Mouse (Mus musculus): ENCODE data around the gene Spen. TPM values are rescaled to one million over a fixed set of nuclear protein-coding genes. Genes with fewer than 3 reads are reported as not detected.

The Spen gene
- polyA plus RNA-seq, 1 experiment from 2014 or later = 19.1 TPM

GRCm38 (mm10) chr4:141504471-141504870 is 33.9 kb downstream of the Spen start:
- WGBS = 91% methylated on average over 4 of the region's 4 CpGs
- Histone ChIP-seq H3K9me3 (ENCODE audit: control insufficient read depth, low read length) (no peaks in the 10 kb centered on the region), H3K4me3 (replicated peaks; ENCODE audit: low read length) (no peak overlapping the region), H3K27me3 (replicated peaks; ENCODE audit: control insufficient read depth, insufficient read depth, low read length) (no peaks in the 10 kb centered on the region), H3K4me2 (ENCODE audit: low read length) (no peak overlapping the region), H3K27ac (ENCODE audit: low read length) (no peak overlapping the region), H3K4me1 (replicated peaks; ENCODE audit: control insufficient read depth, insufficient read depth, low read length) (peaks cover 28% of the 10 kb centered on the region), H3K9ac (replicated peaks; ENCODE audit: low read depth, low read length) (no peak overlapping the region), H3K36me3 (ENCODE audit: control insufficient read depth, insufficient read depth) (no peaks in the 10 kb centered on the region)
- no peak for ATAC-seq

- no peak overlapping the region for H3K4me3 ChIP-seq (replicated peaks; ENCODE audit: low read length)
- 64% methylated on average over 5 of the region's 5 CpGs for WGBS
- peaks cover 28% of the 10 kb centered on the region for H3K4me1 ChIP-seq (replicated peaks; ENCODE audit: control insufficient read depth, insufficient read depth, low read length)
- no peaks in the 10 kb centered on the region for H3K27me3 ChIP-seq (replicated peaks; ENCODE audit: control insufficient read depth, insufficient read depth, low read length)
- no peaks in the 10 kb centered on the region for H3K9me3 ChIP-seq (ENCODE audit: control insufficient read depth, low read length)
- H3K36me3 ChIP-seq (ENCODE audit: control insufficient read depth, insufficient read depth) = no peaks in the 10 kb centered on the region
- H3K27ac ChIP-seq (ENCODE audit: low read length) = no peak overlapping the region
- no peak for ATAC-seq
- no peak overlapping the region for H3K9ac ChIP-seq (replicated peaks; ENCODE audit: low read depth, low read length)
- H3K4me2 ChIP-seq (ENCODE audit: low read length) = no peak overlapping the region
These were observed 35.7 kb downstream of the Spen start for GRCm38 (mm10) chr4:141502723-141503122.

GRCm38 (mm10) chr4:141501058-141501457 is 37.3 kb downstream of the Spen start:
- Histone ChIP-seq H3K4me2 (ENCODE audit: low read length) (no peak overlapping the region), H3K4me3 (replicated peaks; ENCODE audit: low read length) (no peak overlapping the region), H3K4me1 (replicated peaks; ENCODE audit: control insufficient read depth, insufficient read depth, low read length) (peaks cover 14% of the 10 kb centered on the region), H3K9ac (replicated peaks; ENCODE audit: low read depth, low read length) (no peak overlapping the region), H3K27ac (ENCODE audit: low read length) (no peak overlapping the region), H3K27me3 (replicated peaks; ENCODE audit: control insufficient read depth, insufficient read depth, low read length) (no peaks in the 10 kb centered on the region), H3K36me3 (ENCODE audit: control insufficient read depth, insufficient read depth) (no peaks in the 10 kb centered on the region), H3K9me3 (ENCODE audit: control insufficient read depth, low read length) (no peaks in the 10 kb centered on the region)
- no peak for ATAC-seq
- 62% methylated on average over 5 of the region's 5 CpGs for WGBS

GRCm38 (mm10) chr4:141500637-141501036 is 37.8 kb downstream of the Spen start:
- peaks cover 14% of the 10 kb centered on the region; the same call in 1 of the 2 replicates for H3K4me1 ChIP-seq (replicated peaks; ENCODE audit: control insufficient read depth, insufficient read depth, low read length)
- no peak overlapping the region for H3K4me2 ChIP-seq (ENCODE audit: low read length)
- H3K36me3 ChIP-seq (ENCODE audit: control insufficient read depth, insufficient read depth) = no peaks in the 10 kb centered on the region
- H3K9ac ChIP-seq (replicated peaks; ENCODE audit: low read depth, low read length) = no peak overlapping the region
- no peaks in the 10 kb centered on the region for H3K9me3 ChIP-seq (ENCODE audit: control insufficient read depth, low read length)
- ATAC-seq = no peak
- no peak overlapping the region for H3K4me3 ChIP-seq (replicated peaks; ENCODE audit: low read length)
- 76% methylated on average over 4 of the region's 4 CpGs for WGBS
- H3K27me3 ChIP-seq (replicated peaks; ENCODE audit: control insufficient read depth, insufficient read depth, low read length) = no peaks in the 10 kb centered on the region
- H3K27ac ChIP-seq (ENCODE audit: low read length) = no peak overlapping the region

- Histone ChIP-seq H3K9ac (replicated peaks; ENCODE audit: low read depth, low read length) (no peak overlapping the region), H3K4me2 (ENCODE audit: low read length) (no peak overlapping the region), H3K9me3 (ENCODE audit: control insufficient read depth, low read length) (no peaks in the 10 kb centered on the region), H3K36me3 (ENCODE audit: control insufficient read depth, insufficient read depth) (peaks cover 49% of the 10 kb centered on the region), H3K27me3 (replicated peaks; ENCODE audit: control insufficient read depth, insufficient read depth, low read length) (no peaks in the 10 kb centered on the region), H3K4me1 (replicated peaks; ENCODE audit: control insufficient read depth, insufficient read depth, low read length) (no peaks in the 10 kb centered on the region), H3K4me3 (replicated peaks; ENCODE audit: low read length) (no peak overlapping the region), H3K27ac (ENCODE audit: low read length) (no peak overlapping the region)
- WGBS = 88% methylated on average over 4 of the region's 4 CpGs
- ATAC-seq = no peak
These were observed 49.7 kb downstream of the Spen start for GRCm38 (mm10) chr4:141488670-141489069.

- 94% methylated on average over 11 of the region's 11 CpGs for WGBS
- Histone ChIP-seq H3K27me3 (replicated peaks; ENCODE audit: control insufficient read depth, insufficient read depth, low read length) (no peaks in the 10 kb centered on the region), H3K4me3 (replicated peaks; ENCODE audit: low read length) (no peak overlapping the region), H3K27ac (ENCODE audit: low read length) (no peak overlapping the region), H3K9ac (replicated peaks; ENCODE audit: low read depth, low read length) (no peak overlapping the region), H3K4me1 (replicated peaks; ENCODE audit: control insufficient read depth, insufficient read depth, low read length) (no peaks in the 10 kb centered on the region), H3K4me2 (ENCODE audit: low read length) (no peak overlapping the region), H3K36me3 (ENCODE audit: control insufficient read depth, insufficient read depth) (peaks cover 51% of the 10 kb centered on the region), H3K9me3 (ENCODE audit: control insufficient read depth, low read length) (no peaks in the 10 kb centered on the region)
- no peak for ATAC-seq
These were observed 50.8 kb downstream of the Spen start for GRCm38 (mm10) chr4:141487581-141487980.

- Histone ChIP-seq H3K27ac (ENCODE audit: low read length) (no peak overlapping the region), H3K36me3 (ENCODE audit: control insufficient read depth, insufficient read depth) (peaks cover 45% of the 10 kb centered on the region), H3K27me3 (replicated peaks; ENCODE audit: control insufficient read depth, insufficient read depth, low read length) (no peaks in the 10 kb centered on the region), H3K4me1 (replicated peaks; ENCODE audit: control insufficient read depth, insufficient read depth, low read length) (no peaks in the 10 kb centered on the region), H3K4me3 (replicated peaks; ENCODE audit: low read length) (no peak overlapping the region), H3K9ac (replicated peaks; ENCODE audit: low read depth, low read length) (no peak overlapping the region), H3K4me2 (ENCODE audit: low read length) (no peak overlapping the region), H3K9me3 (ENCODE audit: control insufficient read depth, low read length) (no peaks in the 10 kb centered on the region)
- no peak for ATAC-seq
- 85% methylated on average over 11 of the region's 11 CpGs for WGBS
These were observed 54.3 kb downstream of the Spen start for GRCm38 (mm10) chr4:141484071-141484470.

- Histone ChIP-seq H3K4me1 (replicated peaks; ENCODE audit: control insufficient read depth, insufficient read depth, low read length) (peaks cover 14% of the 10 kb centered on the region), H3K4me3 (replicated peaks; ENCODE audit: low read length) (no peak overlapping the region), H3K4me2 (ENCODE audit: low read length) (no peak overlapping the region), H3K9ac (replicated peaks; ENCODE audit: low read depth, low read length) (no peak overlapping the region), H3K9me3 (ENCODE audit: control insufficient read depth, low read length) (no peaks in the 10 kb centered on the region), H3K27me3 (replicated peaks; ENCODE audit: control insufficient read depth, insufficient read depth, low read length) (no peaks in the 10 kb centered on the region), H3K27ac (ENCODE audit: low read length) (no peak overlapping the region), H3K36me3 (ENCODE audit: control insufficient read depth, insufficient read depth) (peaks cover 36% of the 10 kb centered on the region)
- WGBS = 87% methylated on average over 8 of the region's 8 CpGs
- ATAC-seq = no peak
These were observed 59.0 kb downstream of the Spen start for GRCm38 (mm10) chr4:141479411-141479810.

- WGBS = 85% methylated on average over 32 of the region's 32 CpGs
- Histone ChIP-seq H3K36me3 (ENCODE audit: control insufficient read depth, insufficient read depth) (peaks cover 40% of the 10 kb centered on the region), H3K9me3 (ENCODE audit: control insufficient read depth, low read length) (no peaks in the 10 kb centered on the region), H3K27me3 (replicated peaks; ENCODE audit: control insufficient read depth, insufficient read depth, low read length) (no peaks in the 10 kb centered on the region), H3K4me3 (replicated peaks; ENCODE audit: low read length) (no peak overlapping the region), H3K4me2 (ENCODE audit: low read length) (no peak overlapping the region), H3K4me1 (replicated peaks; ENCODE audit: control insufficient read depth, insufficient read depth, low read length) (peaks cover 14% of the 10 kb centered on the region), H3K9ac (replicated peaks; ENCODE audit: low read depth, low read length) (no peak overlapping the region), H3K27ac (ENCODE audit: low read length) (peak overlapping the region; percentile 86; the same call in 1 of the 2 replicates)
- no peak for ATAC-seq
These were observed 59.6 kb downstream of the Spen start for GRCm38 (mm10) chr4:141478794-141479193.

GRCm38 (mm10) chr4:141478225-141478624 is 60.2 kb downstream of the Spen start:
- H3K27ac ChIP-seq (ENCODE audit: low read length) = peak overlapping the region; percentile 86
- H3K4me3 ChIP-seq (replicated peaks; ENCODE audit: low read length) = no peak overlapping the region
- 76% methylated on average over 23 of the region's 23 CpGs for WGBS
- peaks cover 42% of the 10 kb centered on the region for H3K36me3 ChIP-seq (ENCODE audit: control insufficient read depth, insufficient read depth)
- H3K9me3 ChIP-seq (ENCODE audit: control insufficient read depth, low read length) = no peaks in the 10 kb centered on the region
- H3K4me2 ChIP-seq (ENCODE audit: low read length) = no peak overlapping the region
- H3K27me3 ChIP-seq (replicated peaks; ENCODE audit: control insufficient read depth, insufficient read depth, low read length) = no peaks in the 10 kb centered on the region
- H3K4me1 ChIP-seq (replicated peaks; ENCODE audit: control insufficient read depth, insufficient read depth, low read length) = peaks cover 14% of the 10 kb centered on the region
- ATAC-seq = no peak
- H3K9ac ChIP-seq (replicated peaks; ENCODE audit: low read depth, low read length) = no peak overlapping the region

Measured in forebrain, embryonic 16.5 days (tissue).